Mouse (Mus musculus): ENCODE measurements at regions not wholly inside any gene's neighbourhood (a gene's known extent, or its start where the extent isn't known, plus 50 kb on each side); places are given as distances from the start of the nearest gene placed in this dataset.

GRCm38 (mm10) chr1:12405391-12406270, 991.7 kb downstream of the A830018L16Rik start:
- Histone ChIP-seq H3K4me3 (ENCODE audit: insufficient read depth, low read length) (no peak overlapping the region), H3K27ac (ENCODE audit: insufficient read depth, low read length) (no peak overlapping the region), H3K4me1 (ENCODE audit: control insufficient read depth, insufficient read depth, low read length) (no peaks in the 10 kb centered on the region)
- TF ChIP-seq POLR2A (IDR thresholded peaks at IDR 0.05; ENCODE audit: low read depth, low read length): no peak
- no peak for TF ChIP-seq CTCF (IDR thresholded peaks at IDR 0.05; ENCODE audit: borderline replicate concordance, insufficient read depth, low read length)

- no peak overlapping the region for H3K4me3 ChIP-seq (ENCODE audit: insufficient read depth, low read length)
- H3K27ac ChIP-seq (ENCODE audit: insufficient read depth, low read length): no peak overlapping the region
- H3K4me1 ChIP-seq (ENCODE audit: control insufficient read depth, insufficient read depth, low read length): no peaks in the 10 kb centered on the region
- TF ChIP-seq POLR2A (IDR thresholded peaks at IDR 0.05; ENCODE audit: low read depth, low read length) (no peak), CTCF (IDR thresholded peaks at IDR 0.05; ENCODE audit: borderline replicate concordance, insufficient read depth, low read length) (no peak)
Measured at GRCm38 (mm10) chr1:12409738-12410523, 996.0 kb downstream of the A830018L16Rik start.

GRCm38 (mm10) chr1:12410524-12410886, 996.6 kb downstream of the A830018L16Rik start:
- Histone ChIP-seq H3K4me3 (ENCODE audit: insufficient read depth, low read length) (no peak overlapping the region), H3K4me1 (ENCODE audit: control insufficient read depth, insufficient read depth, low read length) (no peaks in the 10 kb centered on the region), H3K27ac (ENCODE audit: insufficient read depth, low read length) (no peak overlapping the region)
- TF ChIP-seq CTCF (IDR thresholded peaks at IDR 0.05; ENCODE audit: borderline replicate concordance, insufficient read depth, low read length) (no peak), POLR2A (IDR thresholded peaks at IDR 0.05; ENCODE audit: low read depth, low read length) (no peak)

- H3K4me3 ChIP-seq (ENCODE audit: insufficient read depth, low read length): no peak overlapping the region
- no peaks in the 10 kb centered on the region for H3K4me1 ChIP-seq (ENCODE audit: control insufficient read depth, insufficient read depth, low read length)
- no peak overlapping the region for H3K27ac ChIP-seq (ENCODE audit: insufficient read depth, low read length)
- TF ChIP-seq POLR2A (IDR thresholded peaks at IDR 0.05; ENCODE audit: low read depth, low read length) (no peak), CTCF (IDR thresholded peaks at IDR 0.05; ENCODE audit: borderline replicate concordance, insufficient read depth, low read length) (no peak)
Measured at GRCm38 (mm10) chr1:12424510-12424909, 1010.6 kb downstream of the A830018L16Rik start.

GRCm38 (mm10) chr1:12437894-12438293, 1024.0 kb downstream of the A830018L16Rik start:
- no peak overlapping the region for H3K27ac ChIP-seq (ENCODE audit: insufficient read depth, low read length)
- TF ChIP-seq POLR2A (IDR thresholded peaks at IDR 0.05; ENCODE audit: low read depth, low read length) (no peak), CTCF (IDR thresholded peaks at IDR 0.05; ENCODE audit: borderline replicate concordance, insufficient read depth, low read length) (no peak)
- no peaks in the 10 kb centered on the region for H3K4me1 ChIP-seq (ENCODE audit: control insufficient read depth, insufficient read depth, low read length)
- no peak overlapping the region for H3K4me3 ChIP-seq (ENCODE audit: insufficient read depth, low read length)

GRCm38 (mm10) chr1:12466255-12466654, 1052.3 kb downstream of the A830018L16Rik start:
- Histone ChIP-seq H3K27ac (ENCODE audit: insufficient read depth, low read length) (no peak overlapping the region), H3K4me1 (ENCODE audit: control insufficient read depth, insufficient read depth, low read length) (no peaks in the 10 kb centered on the region), H3K4me3 (ENCODE audit: insufficient read depth, low read length) (no peak overlapping the region)
- TF ChIP-seq CTCF (IDR thresholded peaks at IDR 0.05; ENCODE audit: borderline replicate concordance, insufficient read depth, low read length) (no peak), POLR2A (IDR thresholded peaks at IDR 0.05; ENCODE audit: low read depth, low read length) (no peak)

GRCm38 (mm10) chr1:12478983-12479763, 1065.3 kb downstream of the A830018L16Rik start:
- H3K4me3 ChIP-seq (ENCODE audit: insufficient read depth, low read length): no peak overlapping the region
- TF ChIP-seq CTCF (IDR thresholded peaks at IDR 0.05; ENCODE audit: borderline replicate concordance, insufficient read depth, low read length) (no peak), POLR2A (IDR thresholded peaks at IDR 0.05; ENCODE audit: low read depth, low read length) (no peak)
- H3K27ac ChIP-seq (ENCODE audit: insufficient read depth, low read length): no peak overlapping the region
- H3K4me1 ChIP-seq (ENCODE audit: control insufficient read depth, insufficient read depth, low read length): no peaks in the 10 kb centered on the region

- no peak for TF ChIP-seq CTCF (IDR thresholded peaks at IDR 0.05; ENCODE audit: borderline replicate concordance, insufficient read depth, low read length)
- H3K4me3 ChIP-seq (ENCODE audit: insufficient read depth, low read length): no peak overlapping the region
- no peak overlapping the region for H3K27ac ChIP-seq (ENCODE audit: insufficient read depth, low read length)
- H3K4me1 ChIP-seq (ENCODE audit: control insufficient read depth, insufficient read depth, low read length): no peaks in the 10 kb centered on the region
Measured at GRCm38 (mm10) chr1:12500442-12500841, 1086.5 kb downstream of the A830018L16Rik start.

GRCm38 (mm10) chr1:12507997-12508396, 1094.1 kb downstream of the A830018L16Rik start:
- Histone ChIP-seq H3K4me3 (ENCODE audit: insufficient read depth, low read length) (no peak overlapping the region), H3K4me1 (ENCODE audit: control insufficient read depth, insufficient read depth, low read length) (peaks cover 2% of the 10 kb centered on the region; the same call in 1 of the 2 replicates), H3K27ac (ENCODE audit: insufficient read depth, low read length) (no peak overlapping the region)
- TF ChIP-seq POLR2A (IDR thresholded peaks at IDR 0.05; ENCODE audit: low read depth, low read length) (no peak), CTCF (IDR thresholded peaks at IDR 0.05; ENCODE audit: borderline replicate concordance, insufficient read depth, low read length) (no peak)

All from embryonic fibroblast, embryonic 13.5 days (primary cell).